Mouse (Mus musculus) cortical plate, adult 2 months (tissue): ENCODE results near the gene Erc1. TPM values are rescaled to one million over a fixed set of nuclear protein-coding genes. Genes with fewer than 3 reads are reported as not detected.

Experiments
- H3K27ac ChIP-seq: fragments of 200-500 bp; 2 replicates; pipeline ENCODE4 v1.5.1; 2012; ENCODE audit warnings: low read length, control low read depth, inconsistent platforms; ENCODE audit not compliant: insufficient read depth
- H3K4me1 ChIP-seq: fragments of 200-500 bp; 2 replicates; pipeline ENCODE4 v1.6.1; 2011; ENCODE audit warnings: low read length; ENCODE audit not compliant: control insufficient read depth, insufficient read depth
- H3K4me3 ChIP-seq: fragments of 200-500 bp; 2 replicates; pipeline ENCODE4 v1.5.1; 2011; ENCODE audit warnings: mild to moderate bottlenecking, low read length, control low read depth; ENCODE audit not compliant: insufficient read depth
- CTCF ChIP-seq: fragments of 200-500 bp; IDR thresholded peaks from 2 replicates; pipeline ENCODE4 v1.5.1; 2011; ENCODE audit warnings: mild to moderate bottlenecking, control low read depth, low read length; ENCODE audit not compliant: insufficient read depth; ENCODE audit errors: extremely low read depth
- POLR2A ChIP-seq: fragments of 200-500 bp; IDR thresholded peaks from 2 replicates; pipeline ENCODE4 v1.6.1; 2011; ENCODE audit warnings: mild to moderate bottlenecking, low read length, control low read depth; ENCODE audit not compliant: insufficient read depth; ENCODE audit errors: extremely low read depth
- polyA plus RNA-seq: library from polyadenylated mRNA; depleted of rRNA; stranded (reverse); fragments of >200 nt; gene quantifications from 2 replicates; pipeline ENCODE4 v1.2.3, GENCODE M21; 2012

Erc1 gene
- polyA plus RNA-seq, 1 experiment, result 21.3 TPM

DNA sequence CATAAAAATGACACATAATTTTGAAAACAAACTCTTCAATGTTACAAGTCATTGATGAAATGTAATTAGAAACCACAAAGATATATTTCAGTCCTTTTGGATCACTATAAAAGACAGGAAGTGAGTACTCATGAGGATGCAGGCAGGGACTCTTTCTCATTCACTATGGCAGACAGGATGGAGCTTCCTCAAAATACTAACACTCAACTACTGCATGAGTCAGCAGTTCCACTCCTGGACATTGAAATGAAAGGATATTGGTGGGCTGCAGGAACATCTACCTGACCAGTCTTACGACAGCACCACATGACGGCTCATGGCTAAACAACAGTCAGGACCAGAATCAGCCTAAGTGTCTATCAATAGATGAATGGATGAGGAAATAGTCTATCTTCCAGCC is 132.7 kb downstream of the Erc1 start:
- Histone ChIP-seq H3K4me3 (no peak overlapping the region), H3K27ac (no peak overlapping the region), H3K4me1 (no peaks in the 10 kb centered on the region)
- TF ChIP-seq POLR2A (no peak), CTCF (no peak)

DNA sequence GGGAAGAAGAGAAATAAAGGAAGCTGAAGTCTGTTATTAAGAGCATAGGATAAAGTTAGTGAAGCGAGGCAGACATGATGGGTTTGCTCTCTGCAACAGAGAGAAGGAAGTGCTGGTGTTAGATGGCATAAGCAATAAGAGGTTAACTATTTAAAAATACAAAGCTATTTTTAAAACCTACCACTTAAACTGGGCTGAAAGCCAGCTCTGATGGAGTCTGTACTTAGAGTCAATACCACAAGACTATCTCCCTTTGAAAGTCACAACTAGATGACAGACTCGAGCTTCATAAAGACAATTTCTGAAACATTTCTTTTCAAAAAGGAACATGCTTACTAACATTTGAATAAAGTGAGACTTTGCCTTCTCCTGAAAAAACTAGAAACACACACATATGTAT is 134.0 kb downstream of the Erc1 start:
- Histone ChIP-seq H3K4me3 (no peak overlapping the region), H3K27ac (no peak overlapping the region), H3K4me1 (no peaks in the 10 kb centered on the region)
- no peak for TF ChIP-seq CTCF
- TF ChIP-seq POLR2A, result no peak

DNA sequence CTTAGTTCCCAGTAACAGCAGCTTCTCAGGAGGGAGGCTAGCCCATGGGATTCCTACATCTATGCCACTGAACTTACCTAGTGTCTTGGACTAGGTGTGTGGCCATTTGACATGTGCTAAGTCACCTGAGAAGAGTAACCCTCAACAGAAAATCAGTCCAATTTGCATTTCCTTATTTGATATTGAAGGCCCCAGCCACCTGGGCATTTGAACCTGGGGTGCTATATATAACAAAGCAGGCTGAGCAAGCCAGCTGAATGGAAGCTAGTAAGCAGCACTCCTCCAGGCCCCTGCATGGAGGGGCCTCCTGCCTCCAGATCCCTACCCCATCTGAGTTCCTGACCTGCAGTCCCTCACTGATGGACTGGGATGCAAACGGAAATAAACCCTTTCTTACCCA is 135.5 kb downstream of the Erc1 start:
- TF ChIP-seq CTCF (no peak), POLR2A (no peak)
- Histone ChIP-seq H3K4me1 (no peaks in the 10 kb centered on the region), H3K4me3 (no peak overlapping the region), H3K27ac (no peak overlapping the region)

DNA sequence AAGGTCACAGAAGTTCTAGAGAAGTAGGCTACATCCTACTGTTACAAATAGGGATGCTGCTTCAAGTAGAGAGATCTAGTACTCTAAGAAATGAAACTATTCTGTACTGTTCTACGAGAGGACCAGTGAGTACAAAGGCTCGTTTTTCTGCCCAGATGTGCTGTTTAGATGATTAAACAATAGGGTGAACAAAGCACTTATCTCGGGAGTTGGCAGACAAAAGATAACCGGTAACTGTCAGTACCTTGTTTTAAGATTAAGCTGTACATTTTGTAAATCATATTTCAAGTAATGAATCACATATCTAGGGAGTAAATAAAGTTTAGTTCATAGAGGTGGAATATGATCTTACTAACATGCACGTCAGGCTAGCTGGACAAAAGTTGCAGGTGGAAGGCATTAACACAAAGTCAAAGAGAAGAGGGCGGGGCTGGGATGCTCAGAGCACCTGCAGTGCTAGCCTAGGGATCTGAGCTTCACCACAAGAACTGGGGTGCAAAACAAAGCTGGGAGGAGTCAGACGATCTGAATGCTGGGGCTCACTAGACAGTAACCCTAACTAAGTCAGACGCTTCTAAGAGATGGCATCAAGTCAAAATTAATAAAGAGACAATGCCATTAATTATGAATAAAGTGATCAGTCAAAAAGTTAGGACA is 136.2 kb downstream of the Erc1 start:
- Histone ChIP-seq H3K4me1 (no peaks in the 10 kb centered on the region), H3K4me3 (no peak overlapping the region), H3K27ac (no peak overlapping the region)
- TF ChIP-seq CTCF, result no peak
- no peak for TF ChIP-seq POLR2A

DNA sequence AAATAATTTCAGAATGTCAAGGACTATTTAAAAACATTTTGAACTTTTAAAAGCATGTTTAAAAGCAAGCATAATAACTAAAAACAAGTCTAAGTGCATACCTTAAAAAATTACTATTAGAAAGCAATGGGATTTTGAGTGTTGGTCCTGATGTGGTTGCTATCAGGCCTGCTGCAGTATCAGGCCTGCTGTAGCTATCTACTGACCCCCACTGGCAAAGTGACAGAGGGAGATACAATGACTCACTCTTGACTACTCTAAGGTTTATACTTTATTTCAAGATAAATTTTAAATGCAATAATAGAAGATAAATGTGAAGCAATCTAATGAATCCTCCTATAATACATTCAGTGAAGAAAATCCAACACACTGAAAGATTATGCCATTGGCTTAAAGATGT is 138.4 kb downstream of the Erc1 start:
- Histone ChIP-seq H3K4me1 (no peaks in the 10 kb centered on the region), H3K4me3 (no peak overlapping the region), H3K27ac (no peak overlapping the region)
- peak; percentile 42; the same call in 1 of the 2 replicates for TF ChIP-seq CTCF
- no peak for TF ChIP-seq POLR2A

DNA sequence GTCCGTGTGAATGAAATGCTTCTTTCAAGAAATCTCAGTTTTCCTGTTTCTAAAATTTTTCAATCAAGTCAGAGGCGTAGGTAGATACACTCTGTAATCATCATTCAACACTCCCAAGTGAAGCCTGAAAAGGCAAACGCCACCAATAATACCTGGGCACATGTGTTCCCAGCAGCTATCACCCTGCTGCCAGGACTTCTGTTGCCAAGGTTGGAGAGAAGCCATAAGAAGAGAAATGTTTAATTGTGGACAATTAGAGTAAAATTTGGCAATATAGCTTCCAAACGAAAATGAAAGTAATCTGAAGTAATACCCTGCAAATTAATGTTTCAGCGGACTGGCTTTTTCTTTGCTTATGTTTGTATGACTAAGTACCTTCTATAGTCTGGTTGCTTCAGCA is 140.1 kb downstream of the Erc1 start:
- TF ChIP-seq CTCF (no peak), POLR2A (no peak)
- Histone ChIP-seq H3K4me1 (no peaks in the 10 kb centered on the region), H3K4me3 (no peak overlapping the region), H3K27ac (no peak overlapping the region)

DNA sequence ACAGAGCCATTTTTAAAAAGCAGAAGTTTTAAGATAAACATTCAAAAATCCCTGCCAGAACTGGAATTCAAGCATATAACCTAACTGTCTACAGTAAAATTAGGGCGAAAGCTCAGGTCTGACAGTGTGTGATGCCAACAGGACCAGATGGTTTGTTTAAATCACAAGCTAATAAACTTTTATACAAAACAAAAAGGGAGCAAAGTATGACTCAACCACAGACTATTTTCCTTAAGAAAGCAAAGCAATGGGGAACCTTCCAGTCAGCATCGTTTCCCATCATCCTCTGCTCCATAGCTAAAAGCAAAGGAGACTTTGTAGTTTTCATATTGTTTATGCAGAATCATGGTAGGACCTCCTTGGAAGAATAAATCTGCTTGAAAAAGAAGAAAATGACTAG is 143.1 kb downstream of the Erc1 start:
- H3K27ac ChIP-seq, result no peak overlapping the region
- no peak overlapping the region for H3K4me3 ChIP-seq
- TF ChIP-seq CTCF, result no peak
- no peak for TF ChIP-seq POLR2A
- no peaks in the 10 kb centered on the region for H3K4me1 ChIP-seq

DNA sequence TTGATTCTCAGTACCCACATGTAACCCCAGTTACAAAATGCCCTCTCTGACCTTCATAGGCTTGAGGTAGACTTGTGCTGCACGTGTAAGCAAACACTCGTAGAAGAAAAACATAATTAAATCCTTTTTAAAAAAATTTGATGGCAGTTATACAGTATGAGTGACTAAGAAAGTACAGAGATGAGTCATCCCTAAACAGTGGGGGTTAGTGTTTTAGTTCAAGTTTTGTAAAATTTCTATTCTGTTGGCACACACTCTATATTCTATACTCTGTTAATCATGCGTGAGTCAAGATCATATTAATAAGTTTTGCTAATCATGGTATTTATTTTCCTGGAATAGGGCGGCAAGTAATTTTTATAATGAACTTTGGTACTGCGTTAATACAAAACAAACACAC is 155.2 kb downstream of the Erc1 start:
- no peaks in the 10 kb centered on the region for H3K4me1 ChIP-seq
- TF ChIP-seq CTCF, result no peak
- no peak for TF ChIP-seq POLR2A
- no peak overlapping the region for H3K4me3 ChIP-seq
- H3K27ac ChIP-seq, result no peak overlapping the region

DNA sequence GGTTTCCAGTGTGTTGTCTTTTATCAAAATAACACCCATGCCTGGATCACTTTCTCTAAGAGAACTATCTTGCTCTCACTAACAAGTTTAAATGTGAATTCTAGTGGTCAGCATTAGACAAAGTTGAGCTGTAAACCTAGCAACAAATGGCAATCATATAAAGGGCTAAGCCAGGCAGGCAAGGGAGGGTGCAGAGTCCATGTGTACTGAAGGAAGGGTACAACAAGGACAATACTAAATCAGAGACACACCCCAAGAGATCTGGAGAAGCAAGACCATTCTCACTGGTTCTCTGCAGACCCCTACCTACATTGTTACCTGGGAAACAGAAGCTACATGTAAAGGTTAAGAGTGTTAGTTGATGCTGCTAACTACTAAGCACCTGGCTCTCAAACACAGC is 161.5 kb downstream of the Erc1 start:
- Histone ChIP-seq H3K27ac (no peak overlapping the region), H3K4me1 (no peaks in the 10 kb centered on the region; the same call in 1 of the 2 replicates), H3K4me3 (no peak overlapping the region)
- TF ChIP-seq CTCF (no peak), POLR2A (no peak)

DNA sequence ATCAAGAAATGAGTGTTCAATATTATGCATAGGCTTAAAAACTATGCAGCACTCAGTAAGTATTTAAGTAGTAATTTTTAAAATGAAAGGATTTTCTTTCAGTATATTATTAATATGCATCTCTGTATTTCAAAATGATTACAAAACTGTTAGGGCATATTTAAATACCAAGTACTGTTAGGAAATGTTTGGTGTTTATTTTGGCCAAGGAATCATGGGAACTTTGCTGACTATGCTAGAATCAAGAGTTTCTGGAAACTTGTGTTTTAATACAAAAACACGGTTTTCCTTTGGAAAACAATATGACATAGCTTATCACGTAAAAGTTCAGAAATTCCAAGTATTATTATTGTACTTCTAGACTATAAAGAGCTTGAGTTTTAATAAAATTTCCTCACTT is 167.2 kb downstream of the Erc1 start:
- H3K27ac ChIP-seq, result no peak overlapping the region
- no peak overlapping the region for H3K4me3 ChIP-seq
- TF ChIP-seq CTCF, result no peak
- no peak for TF ChIP-seq POLR2A
- no peaks in the 10 kb centered on the region; the same call in 1 of the 2 replicates for H3K4me1 ChIP-seq
